Mouse (Mus musculus): ENCODE measurements at regions not wholly inside any gene's neighbourhood (a gene's known extent, or its start where the extent isn't known, plus 50 kb on each side); places are given as distances from the start of the nearest gene placed in this dataset.

DNA sequence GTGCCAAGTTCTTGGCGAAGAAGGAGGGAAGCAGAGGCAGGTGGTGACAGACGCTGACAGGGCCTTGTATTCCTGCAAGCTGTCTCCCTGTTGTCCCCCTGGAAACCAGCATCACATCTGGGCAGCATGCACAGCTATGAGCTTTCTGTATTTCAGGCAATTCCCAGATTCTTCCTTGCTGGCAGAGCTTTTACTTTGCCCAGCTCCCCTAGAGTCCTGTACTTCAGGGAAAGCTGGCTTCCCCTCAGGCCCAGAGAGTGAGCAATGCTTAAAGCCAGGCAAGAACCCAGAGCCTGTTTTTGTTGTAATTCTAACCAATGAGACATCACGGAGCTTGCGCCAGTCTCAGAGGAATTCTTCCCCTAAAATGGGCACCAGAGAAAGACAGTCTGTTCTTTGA lies 238.3 kb upstream of the Gm4791 start:
- TF ChIP-seq MAX (IDR thresholded peaks at IDR 0.05; ENCODE audit: low read depth) (no peak), POLR2A (IDR thresholded peaks at IDR 0.05; ENCODE audit: insufficient read length, low read depth) (no peak), TCF12 (IDR thresholded peaks at IDR 0.05; ENCODE audit: insufficient read depth, poor library complexity, severe bottlenecking) (no peak), POLR2AphosphoS2 (IDR thresholded peaks at IDR 0.05; ENCODE audit: insufficient read length, low read depth) (no peak), USF1 (IDR thresholded peaks at IDR 0.05; ENCODE audit: low read depth) (no peak), REST (IDR thresholded peaks at IDR 0.05; ENCODE audit: insufficient read depth, insufficient read length) (no peak), MYOG (IDR thresholded peaks at IDR 0.05; ENCODE audit: control insufficient read depth in 1 of 3, insufficient read depth in 1 of 3, insufficient read length in 2 of 3, low read depth in 2 of 3) (no peak), CEBPB (IDR thresholded peaks at IDR 0.05; ENCODE audit: insufficient read depth, poor library complexity, severe bottlenecking) (no peak), E2F4 (IDR thresholded peaks at IDR 0.05; ENCODE audit: insufficient read depth) (no peak), MYOD1 (IDR thresholded peaks at IDR 0.05; ENCODE audit: control insufficient read depth in 1 of 3, insufficient read length in 2 of 3, low read depth in 2 of 3) (no peak), TCF3 (IDR thresholded peaks at IDR 0.05; ENCODE audit: insufficient read length, low read depth) (no peak), SRF (IDR thresholded peaks at IDR 0.05; ENCODE audit: control insufficient read depth, insufficient read length, low read depth) (no peak)
